Mouse (Mus musculus): ENCODE data around the gene Mdp1. TPM values are rescaled to one million over a fixed set of nuclear protein-coding genes. Genes with fewer than 3 reads are reported as not detected.

The Mdp1 gene
- 64.9 and 66.4 TPM in 2 replicates for polyA plus RNA-seq (2016; fragmentation: Nextera tagmentation; extraction: Ambion mirVana)

DNA sequence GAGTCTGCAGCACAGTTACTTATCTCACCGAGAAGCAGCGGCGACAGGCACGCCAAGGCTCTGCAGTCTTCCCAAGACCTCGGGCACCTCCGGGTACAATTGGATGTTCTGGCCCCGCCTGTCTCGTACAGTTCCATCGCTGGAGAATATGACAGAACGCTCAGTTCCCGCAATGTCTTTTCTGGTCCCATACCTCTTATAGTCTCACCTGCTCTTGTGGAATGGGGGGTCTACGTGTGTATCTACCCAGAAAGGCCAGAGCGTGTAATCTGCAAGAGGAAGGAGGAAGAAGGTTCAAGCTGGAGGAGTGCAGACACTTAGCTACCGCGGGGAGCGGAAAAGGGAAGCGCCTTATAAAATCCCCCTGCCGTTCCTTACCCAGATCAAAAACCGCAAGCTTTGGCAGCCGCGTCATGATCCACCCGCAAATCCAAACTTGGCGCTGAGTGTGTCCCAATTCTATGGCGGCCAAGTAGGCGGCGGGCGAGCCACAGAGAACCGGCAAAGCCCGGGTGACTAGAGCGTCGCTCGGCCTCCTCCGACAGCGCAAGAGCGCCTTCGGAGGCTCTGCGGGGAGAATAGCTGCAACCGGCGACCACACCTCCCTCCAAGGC is at the start of gene Mdp1:
Gene Mdp1 (minus strand): TSS at position 549 of the 614 bp plus-strand sequence.
- H3K9me3 ChIP-seq, result no peaks in the 10 kb centered on the region
- under 1% methylated on average over 39 of the region's 39 CpGs for WGBS
- peaks cover 5% of the 10 kb centered on the region; the same call in 1 of the 2 replicates for H3K4me1 ChIP-seq
- no peaks in the 10 kb centered on the region for H3K27me3 ChIP-seq
- H3K4me2 ChIP-seq (replicated peaks), result peak within 1 kb of the TSS; percentile 51
- H3K9ac ChIP-seq, result peak within 1 kb of the TSS; percentile 71
- H3K27ac ChIP-seq, result peak within 1 kb of the TSS; percentile 83
- ATAC-seq (ENCODE audit: insufficient number of reproducible peaks, insufficient read depth, low FRiP score, low TSS enrichment), result peak; percentile 83
- peaks cover 32% of the 10 kb centered on the region for H3K36me3 ChIP-seq
- H3K4me3 ChIP-seq, result peak within 1 kb of the TSS; percentile 62

DNA sequence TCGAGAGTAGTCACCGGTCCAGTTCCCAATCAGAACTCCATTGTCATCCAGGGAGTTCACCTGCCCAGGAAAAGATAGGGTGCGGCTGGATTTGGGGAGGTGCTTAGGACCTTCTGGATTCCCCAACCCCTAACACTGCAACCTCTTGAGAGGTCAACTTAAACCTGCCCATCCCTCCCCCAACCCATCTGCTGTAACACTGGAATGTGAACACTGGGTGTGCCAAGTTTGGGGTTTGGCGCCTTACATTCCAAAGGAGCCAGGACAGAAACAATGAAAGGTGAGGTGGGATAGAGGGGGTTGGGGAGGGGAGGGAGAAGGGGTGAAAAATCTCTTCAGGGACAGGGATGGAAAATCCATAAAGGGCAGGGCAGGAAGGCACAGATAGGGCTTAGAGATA is 49.2 kb upstream of the Mdp1 start:
- H3K27me3 ChIP-seq, result peaks cover 22% of the 10 kb centered on the region
- no peak overlapping the region for H3K4me2 ChIP-seq (replicated peaks)
- no peak overlapping the region for H3K27ac ChIP-seq
- 0 out of 2 replicates have a peak, but pooled peaks cover 6% of the 10 kb centered on the region for H3K4me1 ChIP-seq
- no peak overlapping the region for H3K4me3 ChIP-seq
- no peaks in the 10 kb centered on the region for H3K36me3 ChIP-seq
- H3K9ac ChIP-seq, result no peak overlapping the region
- 87% methylated on average over 4 of the region's 4 CpGs for WGBS
- ATAC-seq (ENCODE audit: insufficient number of reproducible peaks, insufficient read depth, low FRiP score, low TSS enrichment), result no peak
- no peaks in the 10 kb centered on the region for H3K9me3 ChIP-seq

DNA sequence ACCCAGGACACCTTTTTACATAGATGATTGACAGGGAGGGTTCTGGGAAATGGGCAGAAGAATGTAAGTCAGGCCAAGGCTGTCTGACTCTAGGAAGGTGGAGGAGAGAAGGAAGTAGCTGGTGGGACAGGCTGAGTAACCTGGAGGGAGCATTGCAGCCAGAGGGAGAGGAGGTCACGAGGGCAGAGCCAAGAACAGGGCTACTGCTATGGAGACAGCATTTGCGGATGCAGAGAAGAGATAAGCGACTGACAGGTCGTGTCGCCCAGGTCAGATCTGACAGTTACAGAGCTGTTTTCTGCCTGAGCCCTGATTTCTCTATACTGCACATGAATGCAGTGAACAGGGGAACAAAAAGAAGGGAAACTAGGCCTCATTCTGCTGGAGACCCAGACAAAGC is 47.1 kb upstream of the Mdp1 start:
- H3K4me3 ChIP-seq, result no peak overlapping the region
- H3K36me3 ChIP-seq, result no peaks in the 10 kb centered on the region
- H3K27me3 ChIP-seq, result peaks cover 5% of the 10 kb centered on the region
- H3K4me2 ChIP-seq (replicated peaks), result no peak overlapping the region
- 78% methylated on average over 5 of the region's 5 CpGs for WGBS
- no peak overlapping the region for H3K9ac ChIP-seq
- H3K9me3 ChIP-seq, result no peaks in the 10 kb centered on the region
- no peak for ATAC-seq (ENCODE audit: insufficient number of reproducible peaks, insufficient read depth, low FRiP score, low TSS enrichment)
- H3K27ac ChIP-seq, result no peak overlapping the region
- no peaks in the 10 kb centered on the region for H3K4me1 ChIP-seq

DNA sequence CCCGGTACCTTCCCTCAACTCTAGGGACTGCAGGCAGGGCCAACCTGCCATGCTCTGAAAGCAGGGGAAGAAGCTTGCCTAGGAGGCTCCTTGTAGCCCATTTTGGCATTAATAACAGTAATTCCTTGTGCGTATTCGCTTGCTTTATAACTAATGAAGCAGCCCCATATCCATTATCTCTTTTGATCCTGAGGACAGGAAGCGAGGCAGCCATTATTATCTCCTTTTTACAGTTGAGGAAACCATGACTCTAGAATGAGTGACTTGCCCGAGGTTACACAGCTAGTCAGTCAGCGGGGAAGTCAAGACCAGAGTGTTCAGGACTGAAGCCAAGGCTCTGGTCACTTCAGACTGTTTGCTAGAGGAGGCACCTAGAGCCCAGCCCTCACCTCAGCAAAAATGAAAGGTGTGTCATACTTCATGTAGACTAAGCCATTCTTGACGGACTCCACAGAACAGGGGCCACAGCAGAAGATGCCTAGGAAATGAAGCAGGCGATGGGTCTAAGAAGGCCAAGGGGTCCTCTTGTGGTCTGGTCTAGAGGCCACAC is 45.8 kb upstream of the Mdp1 start:
- H3K36me3 ChIP-seq, result no peaks in the 10 kb centered on the region
- H3K4me3 ChIP-seq, result no peak overlapping the region
- no peak overlapping the region for H3K9ac ChIP-seq
- H3K27me3 ChIP-seq, result no peaks in the 10 kb centered on the region
- no peak overlapping the region for H3K4me2 ChIP-seq (replicated peaks)
- no peaks in the 10 kb centered on the region for H3K4me1 ChIP-seq
- 0 out of 2 replicates have a peak, but pooled peaks have one; percentile 28 for ATAC-seq (ENCODE audit: insufficient number of reproducible peaks, insufficient read depth, low FRiP score, low TSS enrichment)
- WGBS, result 83% methylated on average over 8 of the region's 8 CpGs
- H3K9me3 ChIP-seq, result no peaks in the 10 kb centered on the region
- no peak overlapping the region for H3K27ac ChIP-seq

DNA sequence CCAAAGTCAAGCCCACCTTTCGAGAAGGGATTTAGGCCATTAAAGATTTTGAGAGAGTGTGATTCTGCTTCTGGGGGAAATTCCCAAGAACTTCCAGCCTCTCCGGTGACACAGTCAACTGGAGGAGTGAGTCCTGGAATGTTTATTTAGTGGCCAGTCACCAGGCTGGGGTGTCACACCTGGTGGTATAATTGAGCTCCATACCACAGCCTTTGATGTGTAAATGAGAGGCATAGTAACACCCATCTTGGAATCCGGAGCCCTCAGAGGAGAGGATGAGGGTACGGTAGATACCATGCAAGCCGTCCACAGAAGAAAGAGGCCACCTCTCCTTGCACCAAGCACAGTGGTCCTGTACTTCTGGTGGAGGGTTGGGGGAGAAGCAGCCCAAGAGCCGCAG is 42.5 kb upstream of the Mdp1 start:
- Histone ChIP-seq H3K36me3 (no peaks in the 10 kb centered on the region), H3K9ac (no peak overlapping the region), H3K4me1 (no peaks in the 10 kb centered on the region), H3K27ac (no peak overlapping the region), H3K9me3 (no peaks in the 10 kb centered on the region), H3K27me3 (0 out of 2 replicates have a peak, but pooled peaks cover 4% of the 10 kb centered on the region), H3K4me3 (no peak overlapping the region), H3K4me2 (replicated peaks) (no peak overlapping the region)
- ATAC-seq (ENCODE audit: insufficient number of reproducible peaks, insufficient read depth, low FRiP score, low TSS enrichment), result no peak
- WGBS, result 66% methylated on average over 6 of the region's 6 CpGs

DNA sequence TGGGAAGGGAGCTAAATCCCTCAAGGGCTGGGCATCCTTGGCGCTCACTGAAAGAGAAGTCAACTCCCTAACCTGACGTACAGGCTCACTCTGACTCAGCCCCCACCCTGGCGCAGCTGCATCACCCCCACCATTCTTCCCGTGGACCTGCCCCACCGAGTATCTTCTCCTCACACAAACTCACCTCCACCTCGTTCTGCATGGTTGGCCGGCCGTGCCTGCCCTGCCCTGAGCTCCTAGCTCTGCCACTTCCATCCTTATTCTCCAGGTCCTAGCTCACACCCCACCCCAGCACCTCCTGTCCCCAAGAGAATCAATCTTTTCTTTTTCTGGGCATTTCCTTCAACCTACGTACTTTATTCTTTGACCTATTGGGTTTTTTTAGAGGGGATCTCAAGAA is 40.8 kb upstream of the Mdp1 start:
- 0 out of 2 replicates have a peak, but pooled peaks cover 4% of the 10 kb centered on the region for H3K27me3 ChIP-seq
- H3K4me1 ChIP-seq, result no peaks in the 10 kb centered on the region
- no peak for ATAC-seq (ENCODE audit: insufficient number of reproducible peaks, insufficient read depth, low FRiP score, low TSS enrichment)
- no peaks in the 10 kb centered on the region for H3K9me3 ChIP-seq
- no peak overlapping the region for H3K4me2 ChIP-seq (replicated peaks)
- no peak overlapping the region for H3K27ac ChIP-seq
- H3K36me3 ChIP-seq, result no peaks in the 10 kb centered on the region
- H3K9ac ChIP-seq, result no peak overlapping the region
- WGBS, result 55% methylated on average over 9 of the region's 9 CpGs
- H3K4me3 ChIP-seq, result no peak overlapping the region

DNA sequence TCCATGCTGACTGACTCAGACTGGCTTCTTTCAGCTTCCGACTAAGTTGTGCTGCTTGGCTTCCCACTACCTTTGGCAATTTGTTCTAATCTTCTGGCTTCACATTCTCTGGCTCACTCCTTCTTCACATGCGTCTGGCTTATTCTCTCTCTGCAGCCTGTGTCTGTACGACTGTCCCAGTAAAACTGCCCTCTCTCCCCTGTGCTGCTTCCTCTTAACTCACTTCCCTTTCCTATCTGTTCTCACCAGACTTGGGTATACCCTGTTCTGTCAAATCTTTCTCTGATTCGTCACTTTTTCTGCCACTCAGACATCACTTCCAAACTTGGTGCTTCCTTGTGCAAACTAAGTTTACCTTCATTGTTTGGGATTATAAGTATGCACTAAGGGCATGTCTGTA is 36.9 kb upstream of the Mdp1 start:
- H3K4me1 ChIP-seq, result no peaks in the 10 kb centered on the region
- H3K27ac ChIP-seq, result no peak overlapping the region
- H3K36me3 ChIP-seq, result no peaks in the 10 kb centered on the region
- H3K9ac ChIP-seq, result no peak overlapping the region
- H3K27me3 ChIP-seq, result 0 out of 2 replicates have a peak, but pooled peaks cover 4% of the 10 kb centered on the region
- ATAC-seq (ENCODE audit: insufficient number of reproducible peaks, insufficient read depth, low FRiP score, low TSS enrichment), result no peak
- H3K9me3 ChIP-seq, result no peaks in the 10 kb centered on the region
- WGBS, result 80% methylated on average over 4 of the region's 4 CpGs
- no peak overlapping the region for H3K4me2 ChIP-seq (replicated peaks)
- H3K4me3 ChIP-seq, result no peak overlapping the region

DNA sequence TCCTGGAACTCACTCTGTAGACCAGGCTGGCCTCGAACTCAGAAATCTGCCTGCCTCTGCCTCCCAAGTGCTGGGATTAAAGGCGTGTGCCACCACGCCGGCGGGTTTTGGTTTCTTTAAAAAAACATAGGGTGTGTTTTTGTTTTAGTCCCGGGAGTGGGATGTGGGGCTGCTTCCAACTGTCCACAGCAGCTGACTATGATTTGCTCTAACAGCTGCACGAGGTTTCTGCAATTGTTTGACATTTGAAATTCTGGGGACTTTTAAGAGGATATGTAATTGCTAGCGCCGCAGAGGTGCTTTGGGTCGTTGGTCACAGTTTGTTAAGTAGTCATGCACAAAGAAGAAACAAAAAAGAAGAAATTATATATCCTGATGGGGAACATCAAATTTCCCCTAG is 29.1 kb upstream of the Mdp1 start:
- 67% methylated on average over 10 of the region's 10 CpGs for WGBS
- no peak overlapping the region for H3K27ac ChIP-seq
- no peak for ATAC-seq (ENCODE audit: insufficient number of reproducible peaks, insufficient read depth, low FRiP score, low TSS enrichment)

DNA sequence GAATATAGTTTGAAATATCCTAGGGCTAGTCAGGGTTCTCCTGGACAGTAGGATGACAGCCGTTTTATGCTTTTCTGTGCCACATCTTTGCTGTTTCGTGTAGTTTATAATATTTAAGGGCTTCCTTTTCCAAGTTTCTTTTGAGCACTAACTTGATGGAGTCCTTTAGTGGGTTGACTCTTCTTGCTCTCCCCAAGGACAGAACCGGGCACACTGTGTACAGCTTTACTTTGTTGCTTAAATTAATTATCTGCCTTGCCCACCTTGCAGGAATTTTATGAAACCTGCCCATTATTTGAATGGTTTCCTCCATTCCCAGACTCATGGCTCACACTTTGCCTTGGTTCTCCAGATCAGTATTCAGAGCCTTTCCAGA is 21.8 kb upstream of the Mdp1 start:
- peaks cover 33% of the 10 kb centered on the region for H3K36me3 ChIP-seq
- 12% methylated on average over 3 of the region's 3 CpGs for WGBS
- peak; percentile 23; the same call in 1 of the 2 replicates for ATAC-seq (ENCODE audit: insufficient number of reproducible peaks, insufficient read depth, low FRiP score, low TSS enrichment)
- 0 out of 2 replicates have a peak overlapping the region, but pooled peaks have one; percentile 83 for H3K27ac ChIP-seq
- peak overlapping the region; percentile 71 for H3K9ac ChIP-seq
- H3K27me3 ChIP-seq, result no peaks in the 10 kb centered on the region
- H3K9me3 ChIP-seq, result no peaks in the 10 kb centered on the region
- H3K4me2 ChIP-seq (replicated peaks), result peak overlapping the region; percentile 85
- H3K4me3 ChIP-seq, result peak overlapping the region; percentile 82
- peaks cover 10% of the 10 kb centered on the region for H3K4me1 ChIP-seq

More for the DNA sequence above, 29.1 kb upstream of the Mdp1 start:
- H3K9me3 ChIP-seq, result no peaks in the 10 kb centered on the region
- H3K9ac ChIP-seq, result no peak overlapping the region
- H3K4me3 ChIP-seq, result no peak overlapping the region
- no peaks in the 10 kb centered on the region for H3K27me3 ChIP-seq
- no peak overlapping the region for H3K4me2 ChIP-seq (replicated peaks)
- H3K36me3 ChIP-seq, result no peaks in the 10 kb centered on the region
- H3K4me1 ChIP-seq, result no peaks in the 10 kb centered on the region

DNA sequence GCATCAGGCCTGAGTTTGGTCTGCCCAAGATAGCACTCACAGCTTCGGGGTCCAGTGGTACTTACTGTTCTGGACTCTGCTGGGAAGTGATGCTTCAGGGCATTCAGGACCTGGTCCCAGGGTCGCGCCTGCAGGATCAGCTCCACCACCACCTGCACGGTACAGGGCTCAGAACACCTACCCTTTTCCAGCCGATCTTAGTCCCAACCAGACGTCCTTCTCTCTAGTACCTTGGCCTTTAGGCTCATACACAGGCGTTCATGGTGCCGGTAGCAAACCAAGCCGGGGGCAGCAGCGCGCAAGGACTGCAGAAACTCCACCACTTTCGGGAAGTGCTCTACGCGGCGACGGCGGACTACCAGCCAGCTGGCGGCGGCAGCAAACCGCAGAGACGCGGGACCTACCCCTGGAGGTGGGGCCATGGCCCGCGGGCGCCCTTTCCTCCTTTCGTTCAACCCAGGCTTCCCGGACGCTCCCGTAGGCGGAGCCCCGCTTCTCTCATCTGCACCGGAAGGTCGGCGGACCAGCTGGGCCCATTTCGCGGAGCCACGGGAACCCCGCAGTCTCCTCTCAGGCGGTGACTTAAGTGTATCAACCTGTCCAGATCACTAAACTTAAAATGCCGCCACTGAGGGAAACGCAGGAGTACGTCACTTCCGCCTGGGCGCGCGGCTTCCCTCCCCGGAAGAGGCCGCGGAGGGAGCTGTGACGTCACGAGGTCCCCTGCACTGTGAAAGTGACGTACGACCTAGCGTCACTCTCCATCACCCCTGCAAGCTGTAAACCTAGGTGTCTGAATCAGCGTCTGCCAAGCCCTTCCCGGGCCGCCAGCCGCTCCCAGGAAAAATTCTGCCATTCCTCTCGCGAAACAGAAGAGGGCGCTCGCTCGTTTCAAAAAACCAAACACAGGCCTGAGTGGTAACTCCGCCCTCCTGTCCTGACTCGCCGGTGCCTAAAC is 21.1 kb upstream of the Mdp1 start, which contains the start of gene Tinf2:
Gene Tinf2 (minus strand): TSS at position 661 of the 958 bp plus-strand sequence.
- ATAC-seq (ENCODE audit: insufficient number of reproducible peaks, insufficient read depth, low FRiP score, low TSS enrichment), result peak; percentile 94
- WGBS, result under 1% methylated on average over 66 of the region's 66 CpGs
- peak within 1 kb of the TSS; percentile 71 for H3K9ac ChIP-seq
- peaks cover 10% of the 10 kb centered on the region for H3K4me1 ChIP-seq
- H3K4me2 ChIP-seq (replicated peaks), result peak within 1 kb of the TSS; percentile 85
- peak within 1 kb of the TSS; percentile 82 for H3K4me3 ChIP-seq
- peaks cover 40% of the 10 kb centered on the region for H3K36me3 ChIP-seq
- H3K27ac ChIP-seq, result peak within 1 kb of the TSS; percentile 83
- no peaks in the 10 kb centered on the region for H3K27me3 ChIP-seq
- H3K9me3 ChIP-seq, result no peaks in the 10 kb centered on the region

DNA sequence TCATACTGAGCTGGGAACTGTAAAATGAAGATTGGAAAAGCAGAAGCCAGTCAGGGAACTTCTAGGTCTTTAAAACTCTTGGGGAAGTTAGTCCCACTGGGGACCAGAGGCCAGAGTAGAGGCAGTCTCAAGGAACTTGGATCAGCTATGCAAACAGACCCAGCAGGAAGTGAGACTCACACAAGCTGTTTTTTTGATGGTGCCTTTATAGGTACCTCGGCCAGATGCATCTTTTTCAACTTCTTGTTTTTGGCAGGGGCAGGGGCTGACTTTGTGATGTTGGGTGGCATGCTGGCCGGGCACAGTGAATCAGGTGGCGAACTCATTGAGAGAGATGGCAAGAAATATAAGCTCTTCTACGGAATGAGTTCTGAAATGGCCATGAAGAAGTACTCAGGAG is 17.3 kb upstream of the Mdp1 start:
- Histone ChIP-seq H3K9me3 (no peaks in the 10 kb centered on the region), H3K9ac (no peak overlapping the region), H3K4me2 (replicated peaks) (no peak overlapping the region), H3K27me3 (no peaks in the 10 kb centered on the region), H3K4me1 (peaks cover 15% of the 10 kb centered on the region), H3K27ac (no peak overlapping the region), H3K4me3 (no peak overlapping the region), H3K36me3 (peaks cover 58% of the 10 kb centered on the region)
- 87% methylated on average over 4 of the region's 4 CpGs for WGBS
- ATAC-seq (ENCODE audit: insufficient number of reproducible peaks, insufficient read depth, low FRiP score, low TSS enrichment), result no peak
